Mouse (Mus musculus): Measurements from ENCODE around the gene Als2cr12.
"Not testable (repeated sequence)": the region's sequence is repeated elsewhere in the genome, so short reads cannot be mapped to it uniquely, and the experiment has no call there.

The Als2cr12 gene

GRCm38 (mm10) chr1:58690006-58690744, 5.6 kb downstream of the Als2cr12 start:
- DNase-seq (ENCODE audit: extremely low read depth, low read depth): no peak

DNA sequence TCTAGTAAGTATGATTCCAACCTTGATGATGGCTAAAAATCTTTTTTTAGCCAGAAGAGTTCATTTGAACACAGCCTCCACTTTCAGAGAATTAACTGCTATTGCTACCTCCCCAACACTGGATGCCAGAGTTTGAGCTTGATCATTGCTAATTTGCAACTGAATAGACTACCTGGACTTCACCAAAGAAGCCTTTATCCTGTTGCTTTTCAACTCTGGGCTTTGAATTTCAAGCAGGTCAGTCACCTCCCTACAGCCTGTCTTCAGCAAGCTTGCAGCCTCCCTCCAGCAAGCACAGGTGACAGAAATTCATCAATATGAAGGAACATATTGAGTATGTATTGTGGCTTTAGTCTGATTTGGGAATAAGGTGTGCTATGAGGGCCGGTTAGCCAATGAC, 6.4 kb downstream of the Als2cr12 start:
- DNase-seq (ENCODE audit: extremely low read depth, low read depth): no peak

- DNase-seq (ENCODE audit: extremely low read depth, low read depth): peak; percentile 41
Measured at GRCm38 (mm10) chr1:58678412-58678811, 17.4 kb downstream of the Als2cr12 start.

- peak; percentile 65 for DNase-seq (ENCODE audit: extremely low read depth, low read depth)
Measured at GRCm38 (mm10) chr1:58677575-58677974, 18.2 kb downstream of the Als2cr12 start.

DNA sequence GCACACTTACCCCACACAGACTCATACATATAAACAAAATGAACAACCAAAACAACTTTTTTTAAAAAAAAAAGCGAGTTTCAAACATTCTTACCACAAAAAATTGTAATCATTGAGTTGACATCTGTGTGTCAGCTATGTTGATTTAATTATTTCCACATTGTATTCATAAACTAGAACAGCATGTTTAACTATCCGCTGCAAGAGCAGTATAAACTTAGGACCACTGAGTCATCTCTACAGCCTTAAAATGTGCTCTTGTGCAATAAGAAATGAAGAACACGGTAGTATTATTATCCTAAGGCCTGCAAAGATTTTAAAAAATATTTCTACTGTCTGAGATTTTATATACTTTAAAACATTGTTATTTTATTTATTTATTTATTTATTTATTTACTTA, 20.8 kb downstream of the Als2cr12 start:
- no peak for DNase-seq (ENCODE audit: extremely low read depth, low read depth)

- no peak for DNase-seq (ENCODE audit: extremely low read depth, low read depth)
Measured at GRCm38 (mm10) chr1:58672116-58672515, 23.7 kb downstream of the Als2cr12 start.

- DNase-seq (ENCODE audit: extremely low read depth, low read depth): not testable (repeated sequence)
Measured at GRCm38 (mm10) chr1:58669635-58670034, 26.2 kb downstream of the Als2cr12 start.

DNA sequence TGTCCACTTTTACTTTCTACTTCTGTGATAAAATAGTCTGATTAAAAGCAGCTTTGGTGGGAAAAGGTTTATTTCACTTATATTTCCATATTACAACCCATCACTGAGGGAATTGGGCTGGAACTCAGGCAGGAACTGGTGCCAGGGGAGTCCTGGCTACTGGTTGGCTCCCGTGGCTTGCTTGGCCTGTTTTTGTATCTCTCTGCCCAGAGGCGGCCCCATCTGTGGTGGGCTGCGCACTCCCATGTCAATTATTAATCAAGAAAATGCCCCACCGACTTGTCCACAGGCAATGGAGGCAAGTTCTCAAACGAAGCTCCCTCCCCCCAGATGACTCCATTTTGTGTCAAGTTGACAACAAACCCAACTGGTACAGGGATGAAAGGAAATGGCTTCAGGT, 27.6 kb downstream of the Als2cr12 start:
- no peak for DNase-seq (ENCODE audit: extremely low read depth, low read depth)

GRCm38 (mm10) chr1:58663365-58663764, 32.4 kb downstream of the Als2cr12 start:
- not testable (repeated sequence) for DNase-seq (ENCODE audit: extremely low read depth, low read depth)

DNA sequence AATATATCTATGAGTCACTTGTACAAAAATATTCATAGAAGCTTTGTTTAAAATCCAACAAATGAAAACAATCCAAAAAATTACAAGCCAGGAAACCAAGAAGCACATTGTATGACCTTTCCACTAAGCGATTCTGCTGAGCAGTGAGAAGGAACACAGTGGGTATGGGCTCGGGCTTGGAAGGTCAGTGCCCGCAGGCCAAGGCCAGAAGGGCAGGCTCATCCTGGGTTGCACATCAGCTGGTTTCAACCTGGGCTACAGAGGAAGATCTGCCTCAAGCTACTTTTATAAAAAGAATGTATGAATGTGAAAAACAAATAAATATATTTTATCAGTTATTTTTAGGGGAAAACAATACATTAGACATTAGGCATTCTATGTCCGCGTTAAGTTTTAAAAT, 33.1 kb downstream of the Als2cr12 start:
- not testable (repeated sequence) for DNase-seq (ENCODE audit: extremely low read depth, low read depth)

DNA sequence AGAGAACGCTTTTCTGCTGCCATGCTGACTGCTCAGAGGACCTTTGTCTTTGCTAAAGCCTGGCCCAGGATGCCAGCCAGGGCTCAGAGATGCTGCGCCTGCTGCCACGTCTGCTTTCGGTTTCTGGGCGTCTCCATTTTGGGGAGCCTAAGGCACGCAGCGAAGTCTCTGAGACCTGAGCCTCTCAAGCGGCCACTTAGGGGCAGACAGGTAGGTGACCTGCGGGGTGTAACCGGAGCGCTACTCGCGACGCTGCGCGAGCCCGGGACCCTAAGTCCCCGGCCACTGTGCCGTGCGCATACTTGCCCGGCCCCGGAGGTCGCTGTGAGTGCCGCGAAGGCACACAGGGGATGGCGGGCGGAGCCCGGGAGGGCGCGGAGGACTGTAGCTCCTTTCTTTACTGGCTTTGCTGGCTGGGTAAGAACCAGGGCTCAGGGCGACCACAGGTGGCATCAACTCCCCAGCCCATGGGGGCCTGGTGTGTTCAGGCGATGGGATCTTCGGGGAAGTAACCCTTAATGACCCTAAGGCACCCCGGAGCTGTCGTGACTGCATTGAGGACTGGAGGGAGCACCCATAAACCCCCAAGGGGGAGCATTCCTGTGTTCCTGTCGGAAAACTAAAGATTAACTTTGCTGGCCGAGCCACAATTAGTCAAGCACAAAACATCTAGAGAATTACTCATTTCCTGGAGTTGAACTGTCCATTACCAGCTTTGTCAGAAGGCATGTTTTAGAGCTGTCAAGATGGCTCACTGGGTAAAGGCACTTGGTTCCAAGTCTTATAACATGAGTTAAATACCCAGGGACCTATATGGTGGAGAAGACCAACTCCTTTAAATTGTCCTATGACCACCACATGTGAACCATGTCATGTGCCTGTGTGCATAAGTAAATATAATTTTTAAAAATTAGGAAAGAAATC, 43.0 kb downstream of the Als2cr12 start:
- DNase-seq (ENCODE audit: extremely low read depth, low read depth): peak; percentile 54

GRCm38 (mm10) chr1:58651571-58652456, 44.0 kb downstream of the Als2cr12 start:
- not testable (repeated sequence) for DNase-seq (ENCODE audit: extremely low read depth, low read depth)

DNA sequence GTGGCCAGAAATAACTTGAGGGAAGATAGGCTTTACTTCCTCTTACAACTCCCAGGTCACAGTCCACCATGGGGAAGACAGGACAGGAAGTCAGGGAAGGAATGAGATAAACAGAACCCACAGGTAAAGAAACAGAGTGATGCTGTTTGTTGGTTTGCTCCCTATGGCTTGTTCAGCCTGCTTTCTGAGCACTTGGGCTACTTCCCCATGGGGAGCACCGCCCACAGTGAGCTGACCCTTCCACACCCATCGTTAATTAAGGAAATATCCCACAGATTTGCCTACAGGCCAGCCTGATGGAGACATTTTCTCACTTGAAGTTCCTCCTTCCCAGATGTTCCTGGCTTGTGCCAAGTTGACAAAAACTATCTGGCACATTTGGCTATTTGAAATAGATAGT, 66.9 kb downstream of the Als2cr12 start:
- not testable (repeated sequence) for DNase-seq (ENCODE audit: extremely low read depth, low read depth)

DNA sequence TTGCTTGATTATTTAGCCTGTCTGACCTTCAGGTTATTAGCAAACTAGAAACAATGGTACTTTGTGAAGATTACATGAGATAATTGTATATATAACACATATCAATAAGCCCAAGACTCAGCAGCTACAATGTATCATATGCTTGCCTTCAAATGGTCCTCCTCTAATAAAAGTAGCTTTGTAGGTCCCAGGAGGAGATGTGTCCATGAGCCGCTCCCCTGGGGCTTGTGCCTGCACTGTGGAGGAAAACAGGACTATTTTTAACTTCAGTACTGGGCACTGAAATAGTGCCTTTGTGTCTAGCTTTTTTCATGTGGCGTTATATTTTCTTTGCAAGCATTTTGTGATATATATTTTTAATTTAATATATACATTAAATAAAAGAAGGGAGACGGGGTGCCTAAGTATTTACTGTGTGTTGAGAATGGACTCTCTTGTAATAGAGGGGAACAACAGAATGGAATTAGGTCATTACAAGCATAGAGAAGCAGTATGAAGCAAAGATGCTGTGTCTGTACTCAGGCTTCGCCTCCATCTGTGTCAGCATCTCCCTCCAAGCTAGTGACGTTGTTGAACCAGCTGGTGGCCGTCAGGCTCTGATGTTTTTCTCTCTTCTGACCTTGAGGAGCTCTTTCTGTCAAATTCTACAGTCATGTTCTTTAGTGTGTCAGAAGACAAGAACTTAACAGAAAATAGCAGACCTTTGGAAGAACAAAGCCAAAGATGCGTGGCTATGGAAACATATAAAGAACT, 73.6 kb downstream of the Als2cr12 start:
- no peak for DNase-seq (ENCODE audit: extremely low read depth, low read depth)

DNA sequence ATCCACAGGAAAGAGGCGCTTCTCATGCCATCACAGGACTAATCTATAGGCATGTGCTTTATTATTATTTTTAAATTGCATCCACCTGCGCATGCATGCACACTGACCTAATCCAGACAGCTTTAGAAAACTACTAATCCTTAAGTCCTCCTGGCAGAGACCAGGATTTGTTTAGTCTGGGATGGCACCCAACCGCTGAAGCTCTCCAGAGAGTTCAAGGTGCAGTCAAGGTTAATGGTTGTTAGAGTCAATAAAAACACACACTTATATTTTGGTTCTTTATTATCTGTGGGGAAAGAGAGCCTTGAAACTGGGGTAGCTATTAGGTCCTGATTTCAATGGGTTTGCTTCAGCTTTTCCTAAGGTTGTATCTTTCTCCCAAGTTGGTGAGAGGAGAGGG, 74.5 kb downstream of the Als2cr12 start:
- DNase-seq (ENCODE audit: extremely low read depth, low read depth): no peak

DNA sequence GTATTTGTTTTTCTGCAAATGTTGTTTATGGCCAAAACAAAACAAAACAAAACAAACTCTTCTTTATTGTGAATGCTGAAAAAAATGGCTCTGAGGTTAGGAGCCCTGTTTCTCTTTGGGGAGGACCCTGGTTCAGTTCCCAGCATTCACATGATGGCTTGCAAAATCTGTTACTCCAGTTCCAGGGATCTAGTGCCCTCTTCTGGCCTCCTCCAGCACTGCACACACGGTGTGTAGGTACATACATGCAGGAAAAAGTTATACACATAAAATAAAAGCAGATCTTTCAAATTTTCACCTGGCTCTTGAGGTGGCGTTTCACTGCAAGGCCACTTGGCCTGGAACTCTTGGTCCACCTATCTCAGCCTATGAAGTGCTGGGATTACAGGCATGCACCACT, 77.0 kb downstream of the Als2cr12 start:
- peak; percentile 14 for DNase-seq (ENCODE audit: extremely low read depth, low read depth)

DNA sequence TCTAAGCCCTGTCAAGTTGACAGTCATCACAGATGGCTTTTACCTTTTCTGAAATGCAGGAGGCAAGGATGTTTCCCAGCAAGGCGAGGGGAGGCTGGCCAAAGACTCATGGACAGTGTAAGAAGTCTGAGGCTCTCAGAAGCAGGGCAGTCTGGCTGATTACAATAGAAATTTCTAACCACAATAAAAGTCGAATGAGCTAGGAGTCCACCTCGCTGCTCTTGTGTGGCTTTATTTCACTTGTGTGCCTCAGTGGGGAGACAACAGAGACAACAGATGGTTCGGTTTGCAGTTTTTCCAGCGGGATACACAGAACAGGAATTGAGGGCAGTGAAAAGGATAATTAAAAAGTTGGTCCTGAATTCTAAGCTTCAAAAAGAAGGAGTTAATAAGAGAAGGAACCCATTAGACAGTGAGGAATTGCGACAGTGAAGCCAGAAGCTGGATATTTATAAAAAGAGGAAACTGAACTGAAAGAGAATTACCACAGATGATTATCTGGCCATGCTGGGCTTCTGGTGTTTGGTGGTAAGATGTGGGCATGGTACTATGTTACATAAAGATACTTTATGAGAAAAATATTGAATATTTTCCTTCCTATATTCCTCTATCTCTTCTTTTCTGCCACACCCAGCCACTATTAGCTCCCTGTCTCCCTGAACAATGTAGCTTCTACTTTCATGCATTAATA, 77.7 kb downstream of the Als2cr12 start:
- peak; percentile 85 for DNase-seq (ENCODE audit: extremely low read depth, low read depth)

DNA sequence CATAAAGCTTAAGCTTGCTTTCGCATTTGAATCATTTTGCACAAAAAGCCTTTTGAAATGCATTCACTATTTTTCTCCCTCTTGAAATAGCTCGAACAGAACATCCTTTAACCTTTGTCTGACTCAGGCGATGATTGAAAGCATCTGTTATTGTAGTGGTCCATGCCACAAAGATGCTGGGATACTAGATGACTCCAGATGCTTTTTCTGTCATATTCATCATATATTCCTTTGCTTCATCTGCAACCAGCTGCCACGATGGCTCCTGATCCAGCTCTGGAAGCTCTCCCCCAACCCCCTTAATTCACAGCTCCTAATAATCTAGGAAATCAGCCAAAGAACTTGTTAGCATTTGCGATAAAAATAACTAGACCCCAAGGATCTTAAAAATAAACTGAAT, 78.7 kb downstream of the Als2cr12 start:
- no peak for DNase-seq (ENCODE audit: extremely low read depth, low read depth)

GRCm38 (mm10) chr1:58616176-58616575, 79.6 kb downstream of the Als2cr12 start:
- peak; percentile 21 for DNase-seq (ENCODE audit: extremely low read depth, low read depth)

- no peak for DNase-seq (ENCODE audit: extremely low read depth, low read depth)
Measured at GRCm38 (mm10) chr1:58615146-58615545, 80.6 kb downstream of the Als2cr12 start.
